Mouse (Mus musculus) lung, embryonic 15.5 days (tissue): Measurements from ENCODE around the gene Tekt5. TPM values are rescaled to one million over a fixed set of nuclear protein-coding genes. Genes with fewer than 3 reads are reported as not detected.

ENCODE experiments used
- polyA plus RNA-seq: library from polyadenylated mRNA; unstranded; fragments of >200 nt; fragmentation: Nextera tagmentation; extraction: Ambion mirVana; gene quantifications from 2 replicates; pipeline ENCODE4 v1.2.1, GENCODE M21; 2015

Tekt5 gene
- polyA plus RNA-seq, 1 experiment from 2014 or later = 2.6 TPM

Other genes starting within 250 kb of the Tekt5 start
- gene Rpl39l, start 225.3 kb downstream of the Tekt5 start, polyA plus RNA-seq = 0.25 TPM in 1 of 2 replicates, not detected in the other
- gene Atf7ip2, start 202.8 kb downstream of the Tekt5 start, polyA plus RNA-seq = 1.5 and 1.6 TPM in 2 replicates
- gene Emp2, start 81.5 kb downstream of the Tekt5 start, polyA plus RNA-seq = 79.3 and 93.8 TPM in 2 replicates
- gene Nubp1, start 16.5 kb upstream of the Tekt5 start, polyA plus RNA-seq = 68.5 and 74.4 TPM in 2 replicates
- gene Tvp23a, start 51.9 kb upstream of the Tekt5 start, polyA plus RNA-seq = 10.5 and 11.0 TPM in 2 replicates
- gene Ciita, start 84.6 kb upstream of the Tekt5 start, polyA plus RNA-seq = 0.70 and 1.00 TPM in 2 replicates
- 25.5 and 25.6 TPM in 2 replicates for gene Dexi, start 147.6 kb upstream of the Tekt5 start, polyA plus RNA-seq
- 27.7 and 29.3 TPM in 2 replicates for gene Clec16a, start 149.8 kb upstream of the Tekt5 start, polyA plus RNA-seq